Mouse (Mus musculus) MEL (cell line): Measurements from ENCODE around the gene Hspg2. TPM values are rescaled to one million over a fixed set of nuclear protein-coding genes. Genes with fewer than 3 reads are reported as not detected.

Source experiments
- DNase-seq: peaks from one replicate; pipeline ENCODE4 v3.0.0; 2011; ENCODE audit warnings: low read depth, low spot score
- H3K27ac ChIP-seq: 2 replicates; pipeline ENCODE4 v1.5.1; 2012; ENCODE audit warnings: low read depth, mild to moderate bottlenecking, control low read depth, low read length, moderate library complexity; ENCODE audit not compliant: control insufficient read depth
- H3K27me3 ChIP-seq, 2 experiments: fragments of 150-350 bp in 1 of 2; sonication (generic) in 1 of 2; 2 replicates each; pipeline ENCODE4 v1.6.1; 2012; ENCODE audit warnings: low read length in 2 of 2, mild to moderate bottlenecking in 2 of 2, improper control_type of control experiment in 1 of 2, moderate library complexity in 1 of 2; ENCODE audit not compliant: insufficient read depth in 2 of 2, control insufficient read depth in 1 of 2
- H3K36me3 ChIP-seq, 2 experiments: 2 replicates each; pipeline ENCODE4 v1.6.1; 2012 to 2014; ENCODE audit warnings: low read length in 2 of 2, improper control_type of control experiment in 1 of 2, inconsistent platforms in 1 of 2, mild to moderate bottlenecking in 1 of 2; ENCODE audit not compliant: insufficient read depth in 2 of 2, control insufficient read depth in 1 of 2
- H3K4me1 ChIP-seq, 2 experiments: fragments of 150-350 bp in 1 of 2; sonication (generic) in 1 of 2; 2 replicates each; pipeline ENCODE4 v1.6.1; 2012; ENCODE audit warnings: low read length in 2 of 2, improper control_type of control experiment in 1 of 2, mild to moderate bottlenecking in 1 of 2; ENCODE audit not compliant: insufficient read depth in 2 of 2, control insufficient read depth in 1 of 2
- H3K4me3 ChIP-seq, 2 experiments: fragments of 150-350 bp in 1 of 2; sonication (generic) in 1 of 2; 2 replicates each; pipeline ENCODE4 v1.5.1; 2012; ENCODE audit warnings: low read depth in 2 of 2, low read length in 2 of 2, mild to moderate bottlenecking in 2 of 2, moderate library complexity in 2 of 2, control low read depth in 1 of 2, improper control_type of control experiment in 1 of 2; ENCODE audit not compliant: control insufficient read depth in 1 of 2, insufficient read depth in 1 of 2
- H3K79me2 ChIP-seq: 2 replicates; pipeline ENCODE4 v1.6.1; 2012; ENCODE audit warnings: mild to moderate bottlenecking, low read length, moderate library complexity; ENCODE audit not compliant: control insufficient read depth, poor library complexity, insufficient read depth
- H3K9ac ChIP-seq: 2 replicates; pipeline ENCODE4 v1.6.1; 2012; ENCODE audit warnings: low read depth, mild to moderate bottlenecking, control low read depth, low read length, moderate library complexity; ENCODE audit not compliant: control insufficient read depth, poor library complexity, severe bottlenecking
- H3K9me3 ChIP-seq: fragments of 150-350 bp; sonication (generic); replicated peaks from 2 replicates; pipeline ENCODE4 v1.6.1; 2012; ENCODE audit warnings: mild to moderate bottlenecking, low read length, improper control_type of control experiment, moderate library complexity; ENCODE audit not compliant: insufficient read depth
- CHD1 ChIP-seq: IDR thresholded peaks from 2 replicates; pipeline ENCODE4 v1.6.1; 2012; ENCODE audit warnings: low read depth, mild to moderate bottlenecking, inconsistent platforms, low read length, improper control_type of control experiment
- CTCF ChIP-seq, 3 experiments: IDR thresholded peaks in 2 of 3; conservative IDR thresholded peaks in 1 of 3; 2 replicates each; pipeline ENCODE4 v1.5.1; 2011 to 2012; ENCODE audit warnings: low read length in 3 of 3, low read depth in 2 of 3, mild to moderate bottlenecking in 2 of 3, improper control_type of control experiment in 1 of 3, inconsistent platforms in 1 of 3, mixed read lengths in 1 of 3, moderate library complexity in 1 of 3; ENCODE audit not compliant: control insufficient read depth in 1 of 3, insufficient read depth in 1 of 3, poor library complexity in 1 of 3, severe bottlenecking in 1 of 3
- E2F4 ChIP-seq: IDR thresholded peaks from 2 replicates; pipeline ENCODE4 v1.6.1; 2011; ENCODE audit warnings: low read depth, low read length, improper control_type of control experiment, borderline replicate concordance
- EP300 ChIP-seq, 2 experiments: IDR thresholded peaks; 2 replicates each; pipeline ENCODE4 v1.6.1; 2011; ENCODE audit warnings: improper control_type of control experiment in 2 of 2, low read length in 2 of 2, low read depth in 1 of 2, mild to moderate bottlenecking in 1 of 2
- ETS1 ChIP-seq: IDR thresholded peaks from 2 replicates; pipeline ENCODE4 v1.6.1; 2012; ENCODE audit warnings: low read depth, mild to moderate bottlenecking, inconsistent platforms, low read length, improper control_type of control experiment, moderate library complexity
- GABPA ChIP-seq: IDR thresholded peaks from 2 replicates; pipeline ENCODE4 v1.6.1; 2012; ENCODE audit warnings: low read depth, mild to moderate bottlenecking, inconsistent platforms, low read length, improper control_type of control experiment, moderate library complexity
- GATA1 ChIP-seq: IDR thresholded peaks from 2 replicates; pipeline ENCODE4 v1.6.1; 2011; ENCODE audit warnings: low read depth, low read length, improper control_type of control experiment
- MXI1 ChIP-seq: IDR thresholded peaks from 2 replicates; pipeline ENCODE4 v1.6.1; 2011; ENCODE audit warnings: mild to moderate bottlenecking, low read depth, low read length, improper control_type of control experiment
- MYB ChIP-seq: IDR thresholded peaks from 2 replicates; pipeline ENCODE4 v1.6.1; 2011; ENCODE audit warnings: mild to moderate bottlenecking, low read depth, low read length, improper control_type of control experiment
- MYC ChIP-seq: IDR thresholded peaks from 2 replicates; pipeline ENCODE4 v1.6.1; 2011; ENCODE audit warnings: low read depth, mild to moderate bottlenecking, low read length, improper control_type of control experiment, moderate library complexity
- NRF1 ChIP-seq: IDR thresholded peaks from 2 replicates; pipeline ENCODE4 v1.6.1; 2014; ENCODE audit warnings: low read depth, mild to moderate bottlenecking, inconsistent platforms, low read length, improper control_type of control experiment, moderate library complexity; ENCODE audit not compliant: poor library complexity, insufficient read depth, severe bottlenecking
- POLR2AphosphoS5 ChIP-seq: IDR thresholded peaks from 2 replicates; pipeline ENCODE4 v1.6.1; 2012; ENCODE audit warnings: low read depth, borderline replicate concordance, mild to moderate bottlenecking, inconsistent platforms, low read length, moderate library complexity, mixed read lengths
- UBTF ChIP-seq: IDR thresholded peaks from 2 replicates; pipeline ENCODE4 v1.6.1; 2012; ENCODE audit warnings: low read depth, mild to moderate bottlenecking, inconsistent platforms, low read length, improper control_type of control experiment, moderate library complexity, borderline replicate concordance; ENCODE audit not compliant: insufficient read depth
- USF2 ChIP-seq, 2 experiments: IDR thresholded peaks; 2 replicates each; pipeline ENCODE4 v1.6.1; 2011 to 2012; ENCODE audit warnings: improper control_type of control experiment in 2 of 2, low read length in 2 of 2, borderline replicate concordance in 1 of 2, inconsistent platforms in 1 of 2, low read depth in 1 of 2, mild to moderate bottlenecking in 1 of 2; ENCODE audit not compliant: insufficient read depth in 1 of 2
- ZKSCAN1 ChIP-seq: IDR thresholded peaks from 2 replicates; pipeline ENCODE4 v1.6.1; 2012; ENCODE audit warnings: low read depth, mild to moderate bottlenecking, inconsistent platforms, low read length, improper control_type of control experiment, moderate library complexity
- ZNF384 ChIP-seq: IDR thresholded peaks from 2 replicates; pipeline ENCODE4 v1.6.1; 2012; ENCODE audit warnings: low read depth, mild to moderate bottlenecking, inconsistent platforms, low read length, improper control_type of control experiment
- polyA plus RNA-seq, 2 experiments: library from polyadenylated mRNA; stranded (reverse) in 1 of 2; unstranded in 1 of 2; fragments of >175 nt in 1 of 2; fragments of >200 nt in 1 of 2; gene quantifications; 2 replicates each; pipeline versions ENCODE4 v1.2.1 to v1.2.4; 2012; ENCODE audit warnings: low replicate concordance in 2 of 2, low read depth in 1 of 2; ENCODE audit not compliant: insufficient read length in 2 of 2, insufficient read depth in 1 of 2, missing spikeins in 1 of 2
- total RNA-seq: library from RNA; depleted of rRNA; stranded (reverse); fragments of 300-350 nt; gene quantifications from 2 replicates; pipeline ENCODE4 v1.2.3, GENCODE M21; 2012

The Hspg2 gene
- total and polyA plus RNA-seq, 3 experiments: 0.04 TPM; not detected in 1

DNA sequence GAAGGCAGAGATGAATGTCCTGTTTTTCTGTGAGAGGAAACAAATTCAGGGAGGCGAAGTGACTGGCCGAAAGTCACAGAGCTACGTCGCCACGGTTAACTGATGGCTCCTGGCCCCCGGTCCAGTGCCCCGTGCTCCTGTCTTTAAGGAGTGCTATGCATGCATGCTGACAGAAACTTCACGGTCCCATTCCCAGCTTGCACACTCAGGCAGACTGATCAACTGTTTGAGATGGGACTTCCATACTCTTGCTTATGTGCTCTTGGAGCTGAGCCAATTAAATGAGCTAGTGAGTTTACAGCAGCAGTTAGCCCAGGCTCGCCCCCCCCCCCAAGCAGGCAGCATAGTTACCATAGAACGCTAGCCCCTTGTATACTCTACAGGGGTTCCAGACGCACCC lies 19.5 kb downstream of the Hspg2 start:
- H3K27ac ChIP-seq: no peak overlapping the region
- H3K9me3 ChIP-seq: no peaks in the 10 kb centered on the region
- TF ChIP-seq NRF1 (no peak), MYB (no peak)
- no peaks in the 10 kb centered on the region for H3K36me3 ChIP-seq
- peaks cover 0 to 5% of the 10 kb centered on the region in 2 experiments; a peak in 1 of 4 replicates for H3K4me1 ChIP-seq
- DNase-seq: no peak
- H3K4me3 ChIP-seq: no peak overlapping the region
- no peak overlapping the region for H3K9ac ChIP-seq
- H3K27me3 ChIP-seq: no peaks in the 10 kb centered on the region
- H3K79me2 ChIP-seq: no peaks in the 10 kb centered on the region

DNA sequence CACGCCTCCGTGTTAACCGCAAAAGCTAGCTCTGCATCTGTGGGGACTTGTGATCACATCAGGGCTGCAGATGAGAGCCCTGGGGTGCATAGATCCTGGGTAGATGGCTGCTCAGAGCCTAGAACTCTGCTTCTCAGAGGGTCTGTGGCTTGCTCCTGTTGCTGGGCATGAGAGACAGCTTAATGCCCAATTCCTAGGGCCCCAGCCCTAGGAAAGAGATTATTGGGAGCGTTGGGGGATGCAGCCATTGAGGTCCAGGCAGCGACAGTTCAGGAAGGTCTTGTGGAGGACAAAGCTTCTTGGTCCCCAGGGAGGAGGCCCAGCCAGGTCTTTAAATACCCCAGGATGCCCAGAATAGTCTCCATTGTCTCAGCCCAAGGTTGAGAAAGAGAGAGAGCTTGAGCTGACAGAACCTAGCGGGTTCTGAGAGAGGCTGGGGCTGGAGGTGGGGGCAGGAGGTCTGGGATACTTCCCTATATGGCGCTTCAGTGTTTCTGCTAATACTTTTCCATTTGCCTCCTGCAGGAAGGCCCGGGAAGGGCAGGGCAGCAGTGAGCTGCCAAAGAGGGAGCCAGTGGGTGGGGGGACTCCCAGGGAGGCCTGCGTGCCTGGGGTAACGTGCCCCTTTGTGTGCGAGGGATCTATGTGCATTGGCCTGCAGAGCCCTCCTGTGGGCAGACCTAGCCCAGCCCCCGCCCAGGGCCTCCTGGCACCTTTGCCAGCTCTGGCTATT lies 20.2 kb downstream of the Hspg2 start:
- TF ChIP-seq MYB (no peak), ZKSCAN1 (no peak), USF2 (IDR thresholded peaks at IDR 0.05; ENCODE audit: borderline replicate concordance in 1 of 2, insufficient read depth in 1 of 2, low read depth in 1 of 2, low read length in 2 of 2) (no peak), GABPA (no peak), CTCF (IDR thresholded peaks at IDR 0.05 in 2 of 3, conservative IDR thresholded peaks at IDR 0.05 in 1 of 3; ENCODE audit: control insufficient read depth in 1 of 3, insufficient read depth in 1 of 3, low read depth in 2 of 3, low read length in 3 of 3, poor library complexity in 1 of 3, severe bottlenecking in 1 of 3) (no peak), E2F4 (no peak), EP300 (IDR thresholded peaks at IDR 0.05; ENCODE audit: low read depth in 1 of 2, low read length in 2 of 2) (no peak), MYC (no peak), UBTF (no peak), NRF1 (no peak), CHD1 (no peak), MXI1 (no peak), POLR2AphosphoS5 (no peak), GATA1 (no peak), ZNF384 (no peak), ETS1 (no peak)
- Histone ChIP-seq H3K9me3 (no peaks in the 10 kb centered on the region), H3K9ac (no peak overlapping the region), H3K36me3 (no peaks in the 10 kb centered on the region), H3K79me2 (no peaks in the 10 kb centered on the region), H3K4me3 (no peak overlapping the region), H3K27ac (no peak overlapping the region), H3K4me1 (peaks cover 0 to 5% of the 10 kb centered on the region in 2 experiments; a peak in 1 of 4 replicates), H3K27me3 (no peaks in the 10 kb centered on the region)
- DNase-seq: no peak
